Mouse (Mus musculus) megakaryocyte, embryonic 14.5 days (primary cell): ENCODE measurements at regions not wholly inside any gene's neighbourhood (a gene's known extent, or its start where the extent isn't known, plus 50 kb on each side); places are given as distances from the start of the nearest gene placed in this dataset.

Source experiments
- H3K27me3 ChIP-seq: replicated peaks from 2 replicates; pipeline ENCODE3; 2012; ENCODE audit warnings: inconsistent platforms
- H3K36me3 ChIP-seq: replicated peaks from 2 replicates; pipeline ENCODE3; 2012; ENCODE audit warnings: low read length, inconsistent platforms, mixed read lengths
- H3K4me1 ChIP-seq: 2 replicates; pipeline ENCODE4 v1.6.1; 2012; ENCODE audit warnings: inconsistent platforms
- H3K4me3 ChIP-seq: replicated peaks from 2 replicates; pipeline ENCODE3; 2012; ENCODE audit warnings: moderate library complexity, mild to moderate bottlenecking, inconsistent platforms
- H3K9me3 ChIP-seq: 2 replicates; pipeline ENCODE4 v1.6.1; 2012; ENCODE audit warnings: inconsistent platforms
- FLI1 ChIP-seq: IDR thresholded peaks from 2 replicates; pipeline ENCODE4 v1.6.1; 2012; ENCODE audit warnings: low read length, inconsistent platforms, mixed read lengths
- GATA1 ChIP-seq: IDR thresholded peaks from 3 replicates; pipeline ENCODE4 v1.6.1; 2012; ENCODE audit warnings: mixed read lengths, low read length, inconsistent platforms, borderline replicate concordance

DNA sequence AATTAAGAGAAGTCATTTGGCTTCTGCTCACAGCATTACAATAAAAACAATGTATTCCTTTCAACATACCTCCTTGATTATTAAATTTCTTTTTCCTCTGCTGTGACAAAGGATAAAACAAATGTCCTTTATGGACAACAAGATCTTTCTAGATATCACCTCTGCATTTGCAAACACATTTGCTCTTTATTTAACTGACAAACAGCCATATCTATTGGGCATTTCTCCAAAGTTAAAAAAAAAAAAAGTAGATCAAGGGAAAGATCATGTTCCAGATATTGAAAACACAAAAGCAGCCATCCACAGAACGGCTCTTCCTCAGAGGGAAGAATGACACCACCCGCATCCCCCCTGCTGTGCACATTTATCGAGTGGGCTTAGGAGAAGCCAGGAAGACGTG lies 193.7 kb upstream of the Sesn3 start:
- peaks cover 2% of the 10 kb centered on the region for H3K27me3 ChIP-seq
- no peak overlapping the region for H3K4me3 ChIP-seq
- H3K4me1 ChIP-seq: no peaks in the 10 kb centered on the region; the same call in 1 of the 2 replicates
- TF ChIP-seq GATA1 (no peak), FLI1 (no peak)
- no peaks in the 10 kb centered on the region for H3K36me3 ChIP-seq
- H3K9me3 ChIP-seq: no peaks in the 10 kb centered on the region

DNA sequence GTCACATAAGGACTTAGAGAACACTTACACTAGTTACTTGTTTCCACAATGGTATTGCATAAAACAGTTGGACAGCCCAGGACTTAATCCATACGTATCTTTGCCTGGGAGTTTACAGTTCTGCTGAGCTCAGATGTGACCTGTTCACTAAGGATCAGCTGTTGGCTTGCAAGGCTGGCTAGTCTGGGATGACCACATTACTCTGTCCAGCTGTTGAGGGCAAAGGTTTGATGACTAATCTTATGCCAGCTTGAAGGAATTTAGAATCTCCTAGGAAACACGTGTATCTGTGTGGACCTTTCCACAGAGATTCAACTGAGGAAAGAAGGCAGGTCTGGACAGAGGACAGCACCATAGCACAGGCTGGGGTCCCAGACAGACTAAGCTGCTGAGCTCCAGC lies 188.7 kb upstream of the Sesn3 start:
- Histone ChIP-seq H3K4me3 (no peak overlapping the region), H3K27me3 (peaks cover 8% of the 10 kb centered on the region), H3K4me1 (peaks cover 10% of the 10 kb centered on the region; the same call in 1 of the 2 replicates), H3K36me3 (no peaks in the 10 kb centered on the region), H3K9me3 (no peaks in the 10 kb centered on the region)
- TF ChIP-seq GATA1 (no peak), FLI1 (no peak)

DNA sequence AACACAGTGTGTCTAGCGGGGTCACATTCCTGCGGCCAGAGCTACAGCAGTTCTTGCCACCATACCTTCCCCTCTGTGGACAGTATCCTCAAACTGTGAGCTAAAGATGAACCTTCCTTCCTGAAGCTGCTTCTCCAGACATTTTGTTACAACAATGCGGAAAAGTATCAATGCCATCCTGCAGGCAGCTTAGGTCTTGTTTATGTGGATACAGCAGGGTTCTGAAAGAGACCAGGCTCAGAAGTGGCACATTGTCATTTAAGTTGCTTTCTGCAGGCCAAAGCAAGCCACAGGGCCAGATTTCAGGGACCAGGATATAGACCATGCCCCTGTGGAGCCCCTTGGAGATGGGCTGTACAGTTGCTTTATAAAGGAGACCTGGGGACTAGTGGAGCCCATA lies 188.3 kb upstream of the Sesn3 start:
- H3K36me3 ChIP-seq: no peaks in the 10 kb centered on the region
- H3K9me3 ChIP-seq: no peaks in the 10 kb centered on the region
- H3K4me3 ChIP-seq: no peak overlapping the region
- H3K27me3 ChIP-seq: peaks cover 10% of the 10 kb centered on the region
- TF ChIP-seq FLI1 (no peak), GATA1 (no peak)
- H3K4me1 ChIP-seq: peaks cover 10% of the 10 kb centered on the region; the same call in 1 of the 2 replicates

- Histone ChIP-seq H3K36me3 (no peaks in the 10 kb centered on the region), H3K4me3 (peak overlapping the region; percentile 19), H3K9me3 (no peaks in the 10 kb centered on the region), H3K4me1 (peaks cover 13% of the 10 kb centered on the region), H3K27me3 (peaks cover 10% of the 10 kb centered on the region)
- TF ChIP-seq FLI1 (no peak), GATA1 (no peak)
These were observed 187.0 kb upstream of the Sesn3 start for GRCm38 (mm10) chr9:14087874-14088273.

- TF ChIP-seq GATA1 (no peak), FLI1 (no peak)
- peaks cover 22% of the 10 kb centered on the region for H3K4me1 ChIP-seq
These were observed 185.0 kb upstream of the Sesn3 start for GRCm38 (mm10) chr9:14089791-14090256.

GRCm38 (mm10) chr9:14090454-14090853 lies 184.4 kb upstream of the Sesn3 start:
- Histone ChIP-seq H3K4me3 (no peak overlapping the region), H3K27me3 (peaks cover 9% of the 10 kb centered on the region), H3K9me3 (no peaks in the 10 kb centered on the region), H3K36me3 (no peaks in the 10 kb centered on the region), H3K4me1 (peaks cover 22% of the 10 kb centered on the region)
- TF ChIP-seq GATA1: no peak
- no peak for TF ChIP-seq FLI1

More at GRCm38 (mm10) chr9:14089791-14090256, 185.0 kb upstream of the Sesn3 start:
- H3K9me3 ChIP-seq: no peaks in the 10 kb centered on the region
- H3K27me3 ChIP-seq: peaks cover 9% of the 10 kb centered on the region
- H3K36me3 ChIP-seq: no peaks in the 10 kb centered on the region
- H3K4me3 ChIP-seq: no peak overlapping the region

DNA sequence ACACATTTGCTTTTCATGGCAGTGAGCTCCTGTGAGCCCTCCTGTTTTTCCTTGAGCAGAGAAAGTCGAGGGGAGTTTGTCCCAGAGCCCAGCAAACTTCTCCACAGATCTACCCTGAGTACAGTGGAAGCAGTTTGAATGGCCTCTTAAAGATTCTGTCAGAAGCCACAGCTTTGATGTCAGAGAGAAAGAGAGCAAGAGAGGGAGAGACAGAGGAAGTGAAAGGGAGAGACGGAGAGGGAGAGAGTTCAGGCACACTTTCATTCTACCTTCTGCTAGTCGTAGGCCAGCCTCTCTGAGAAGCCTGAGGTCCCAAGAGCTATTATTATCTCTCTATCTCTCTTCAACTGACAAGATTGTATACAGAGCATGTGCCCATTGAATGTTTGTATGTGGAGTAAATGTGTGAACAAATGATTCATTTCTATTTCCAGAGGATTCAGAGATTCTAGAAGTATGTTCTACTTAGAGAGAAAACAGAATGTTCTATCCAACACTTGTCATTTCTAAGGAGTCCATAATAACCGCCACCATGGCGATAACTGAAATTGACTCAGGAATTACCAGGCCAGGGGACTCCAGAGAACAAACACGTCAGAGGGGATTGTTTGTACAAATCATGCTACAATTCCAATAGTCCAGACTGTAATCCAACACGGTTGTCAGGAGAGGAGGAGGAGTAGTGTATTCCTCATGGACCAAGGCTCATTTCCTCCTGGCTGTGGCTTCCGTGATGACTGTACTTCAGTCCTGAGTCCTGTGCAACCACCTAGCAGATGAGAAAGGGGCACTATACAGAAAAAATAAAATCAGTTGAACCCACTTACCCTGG lies 183.6 kb upstream of the Sesn3 start:
- Histone ChIP-seq H3K27me3 (peaks cover 9% of the 10 kb centered on the region), H3K36me3 (no peaks in the 10 kb centered on the region), H3K9me3 (no peaks in the 10 kb centered on the region), H3K4me1 (peaks cover 22% of the 10 kb centered on the region), H3K4me3 (no peak overlapping the region)
- no peak for TF ChIP-seq FLI1
- no peak for TF ChIP-seq GATA1

GRCm38 (mm10) chr9:14092996-14093442 lies 181.8 kb upstream of the Sesn3 start:
- Histone ChIP-seq H3K36me3 (no peaks in the 10 kb centered on the region), H3K4me3 (no peak overlapping the region), H3K4me1 (peaks cover 14% of the 10 kb centered on the region), H3K9me3 (no peaks in the 10 kb centered on the region), H3K27me3 (peaks cover 7% of the 10 kb centered on the region)
- no peak for TF ChIP-seq GATA1
- no peak for TF ChIP-seq FLI1

GRCm38 (mm10) chr9:14103538-14103937 lies 171.3 kb upstream of the Sesn3 start:
- H3K36me3 ChIP-seq: no peaks in the 10 kb centered on the region
- no peaks in the 10 kb centered on the region for H3K4me1 ChIP-seq
- H3K27me3 ChIP-seq: peaks cover 29% of the 10 kb centered on the region
- no peak overlapping the region for H3K4me3 ChIP-seq
- TF ChIP-seq FLI1: no peak
- no peak for TF ChIP-seq GATA1
- no peaks in the 10 kb centered on the region for H3K9me3 ChIP-seq

GRCm38 (mm10) chr9:14104921-14105320 lies 169.9 kb upstream of the Sesn3 start:
- Histone ChIP-seq H3K4me1 (no peaks in the 10 kb centered on the region), H3K9me3 (no peaks in the 10 kb centered on the region), H3K36me3 (no peaks in the 10 kb centered on the region), H3K4me3 (no peak overlapping the region), H3K27me3 (peaks cover 37% of the 10 kb centered on the region)
- no peak for TF ChIP-seq FLI1
- TF ChIP-seq GATA1: no peak
